Mouse (Mus musculus) kidney, embryonic 14.5 days (tissue): ENCODE results near the gene Sgsh. TPM values are rescaled to one million over a fixed set of nuclear protein-coding genes. Genes with fewer than 3 reads are reported as not detected.
A peak's percentile ranks its signal among the peaks of the same experiment; 100 is the strongest.

Experiments used
- ATAC-seq: fragments of 200-750 bp; cut with Nextera tagmentation; 2 replicates; pipeline ENCODE4 v1.8.0; 2017; ENCODE audit warnings: moderate number of reproducible peaks, mild to moderate bottlenecking, moderate TSS enrichment, moderate library complexity; ENCODE audit not compliant: low FRiP score, low TSS enrichment
- H3K27ac ChIP-seq: fragments of 300-500 bp; sonication (generic); 2 replicates; pipeline ENCODE4 v1.5.1; 2014; ENCODE audit warnings: low read depth, mild to moderate bottlenecking, low read length, moderate library complexity, mixed read lengths
- H3K27me3 ChIP-seq: fragments of 300-500 bp; sonication (generic); 2 replicates; pipeline ENCODE4 v1.6.1; 2014; ENCODE audit warnings: mild to moderate bottlenecking, low read length; ENCODE audit not compliant: control insufficient read depth, insufficient read depth
- H3K36me3 ChIP-seq: fragments of 300-500 bp; sonication (generic); 2 replicates; pipeline ENCODE4 v1.6.1; 2014; ENCODE audit warnings: low read length, mixed read lengths; ENCODE audit not compliant: control insufficient read depth, insufficient read depth
- H3K4me1 ChIP-seq: fragments of 300-500 bp; sonication (generic); 2 replicates; pipeline ENCODE4 v1.6.1; 2014; ENCODE audit warnings: low read length, mixed read lengths; ENCODE audit not compliant: control insufficient read depth, insufficient read depth
- H3K4me2 ChIP-seq: fragments of 300-500 bp; sonication (generic); replicated peaks from 2 replicates; pipeline ENCODE4 v1.6.1; 2014; ENCODE audit warnings: low read depth, mild to moderate bottlenecking, low read length
- H3K4me3 ChIP-seq: fragments of 300-500 bp; sonication (generic); 2 replicates; pipeline ENCODE4 v1.5.1; 2014; ENCODE audit warnings: mild to moderate bottlenecking, low read length
- H3K9ac ChIP-seq: fragments of 300-500 bp; sonication (generic); 2 replicates; pipeline ENCODE4 v1.6.1; 2014; ENCODE audit warnings: low read depth, mild to moderate bottlenecking, low read length, moderate library complexity
- H3K9me3 ChIP-seq: fragments of 300-500 bp; sonication (generic); 2 replicates; pipeline ENCODE4 v1.6.1; 2016; ENCODE audit warnings: low read length; ENCODE audit not compliant: control insufficient read depth
- WGBS: fragments of 180-500 bp; shearing (Covaris S2); extraction: QIAGEN DNeasy Blood & Tissue Kit; methylation state at CpG from one replicate; pipeline ENCODE4 v1.1.7; 2014; 5-methylcytosine and 5-hydroxymethylcytosine counted together
- polyA plus RNA-seq: library from polyadenylated mRNA; unstranded; fragments of >200 nt; fragmentation: Nextera tagmentation; extraction: Ambion mirVana; gene quantifications from 2 replicates; pipeline ENCODE4 v1.2.1, GENCODE M21; 2014

The Sgsh gene
- polyA plus RNA-seq, 1 experiment from 2014 or later = 7.1 TPM

GRCm38 (mm10) chr11:119306762-119307657, 48.3 kb downstream of the Sgsh start:
- no peaks in the 10 kb centered on the region for H3K9me3 ChIP-seq
- ATAC-seq = no peak
- no peak overlapping the region for H3K4me3 ChIP-seq
- H3K36me3 ChIP-seq = no peaks in the 10 kb centered on the region
- H3K27me3 ChIP-seq = peaks cover 5% of the 10 kb centered on the region; the same call in 1 of the 2 replicates
- H3K4me2 ChIP-seq = no peak overlapping the region
- H3K9ac ChIP-seq = no peak overlapping the region
- H3K4me1 ChIP-seq = no peaks in the 10 kb centered on the region
- H3K27ac ChIP-seq = no peak overlapping the region
- 62% methylated on average over 13 of the region's 13 CpGs for WGBS

- no peak for ATAC-seq
- Histone ChIP-seq H3K27me3 (no peaks in the 10 kb centered on the region; the same call in 1 of the 2 replicates), H3K27ac (no peak overlapping the region), H3K9ac (no peak overlapping the region), H3K4me3 (no peak overlapping the region), H3K4me1 (no peaks in the 10 kb centered on the region), H3K9me3 (no peaks in the 10 kb centered on the region), H3K36me3 (no peaks in the 10 kb centered on the region), H3K4me2 (no peak overlapping the region; the same call in 1 of the 2 replicates)
- 37% methylated on average over 16 of the region's 16 CpGs for WGBS
Observed at GRCm38 (mm10) chr11:119304904-119305712, 50.2 kb downstream of the Sgsh start.

- peaks cover 5% of the 10 kb centered on the region for H3K4me1 ChIP-seq
- H3K9me3 ChIP-seq = no peaks in the 10 kb centered on the region
- H3K27me3 ChIP-seq = no peaks in the 10 kb centered on the region
- 35% methylated on average over 2 of the region's 2 CpGs for WGBS
- H3K27ac ChIP-seq = no peak overlapping the region
- H3K9ac ChIP-seq = peak overlapping the region; percentile 98; the same call in 1 of the 2 replicates
- H3K4me3 ChIP-seq = no peak overlapping the region
- H3K36me3 ChIP-seq = peaks cover 22% of the 10 kb centered on the region
- no peak for ATAC-seq
- H3K4me2 ChIP-seq = peak overlapping the region; percentile 56
Observed at GRCm38 (mm10) chr11:119300986-119301385, 54.4 kb downstream of the Sgsh start.

- peaks cover 28% of the 10 kb centered on the region for H3K36me3 ChIP-seq
- peak overlapping the region; percentile 80 for H3K27ac ChIP-seq
- peak overlapping the region; percentile 98 for H3K9ac ChIP-seq
- peak overlapping the region; percentile 56 for H3K4me2 ChIP-seq
- ATAC-seq = no peak
- peaks cover 5% of the 10 kb centered on the region for H3K4me1 ChIP-seq
- no peaks in the 10 kb centered on the region for H3K27me3 ChIP-seq
- 3% methylated on average over 31 of the region's 31 CpGs for WGBS
- H3K9me3 ChIP-seq = no peaks in the 10 kb centered on the region
- peak overlapping the region; percentile 92 for H3K4me3 ChIP-seq
Observed at GRCm38 (mm10) chr11:119300246-119300935, 54.9 kb downstream of the Sgsh start.

GRCm38 (mm10) chr11:119299391-119300245, 55.7 kb downstream of the Sgsh start, which contains the start of gene Eif4a3:
Eif4a3 (minus strand) TSS chr11:119300089.
- under 1% methylated on average over 89 of the region's 89 CpGs for WGBS
- Histone ChIP-seq H3K4me3 (peak within 1 kb of the TSS; percentile 92), H3K27me3 (no peaks in the 10 kb centered on the region), H3K36me3 (peaks cover 36% of the 10 kb centered on the region), H3K27ac (peak within 1 kb of the TSS; percentile 80), H3K9me3 (no peaks in the 10 kb centered on the region), H3K9ac (peak within 1 kb of the TSS; percentile 98), H3K4me1 (peaks cover 5% of the 10 kb centered on the region), H3K4me2 (peak within 1 kb of the TSS; percentile 68)
- peak; percentile 95 for ATAC-seq

- H3K9me3 ChIP-seq = no peaks in the 10 kb centered on the region
- H3K4me3 ChIP-seq = peak overlapping the region; percentile 92
- H3K36me3 ChIP-seq = peaks cover 43% of the 10 kb centered on the region
- H3K27me3 ChIP-seq = no peaks in the 10 kb centered on the region
- 13% methylated on average over 7 of the region's 7 CpGs for WGBS
- ATAC-seq = no peak
- peak overlapping the region; percentile 98 for H3K9ac ChIP-seq
- H3K4me1 ChIP-seq = peaks cover 5% of the 10 kb centered on the region
- H3K27ac ChIP-seq = peak overlapping the region; percentile 80; the same call in 1 of the 2 replicates
- peak overlapping the region; percentile 68 for H3K4me2 ChIP-seq
Observed at GRCm38 (mm10) chr11:119298917-119299316, 56.4 kb downstream of the Sgsh start.

- H3K4me2 ChIP-seq = 0 out of 2 replicates have a peak overlapping the region, but pooled peaks have one; percentile 68
- H3K4me1 ChIP-seq = peaks cover 5% of the 10 kb centered on the region
- no peaks in the 10 kb centered on the region for H3K9me3 ChIP-seq
- no peak overlapping the region for H3K27ac ChIP-seq
- H3K9ac ChIP-seq = no peak overlapping the region
- no peak overlapping the region for H3K4me3 ChIP-seq
- peaks cover 52% of the 10 kb centered on the region for H3K36me3 ChIP-seq
- no peak for ATAC-seq
- no peaks in the 10 kb centered on the region for H3K27me3 ChIP-seq
- 87% methylated on average over 6 of the region's 6 CpGs for WGBS
Observed at GRCm38 (mm10) chr11:119297996-119298395, 57.3 kb downstream of the Sgsh start.
